Mouse (Mus musculus) c-Kit-positive CD71-positive TER-119-positive erythroid progenitor cells, embryonic 14.5 days (primary cell): Measurements from ENCODE around the gene Mark4.

Source experiments
- DNase-seq: peaks from one replicate; pipeline ENCODE4 v3.0.0-alpha.2; 2013; ENCODE audit warnings: low spot score

Mark4 gene

GRCm38 (mm10) chr7:19399496-19400280, 58.9 kb downstream of the Mark4 start:
- DNase-seq = no peak

- DNase-seq = no peak
Observed at GRCm38 (mm10) chr7:19394484-19394883, 64.1 kb downstream of the Mark4 start.

- no peak for DNase-seq
Observed at GRCm38 (mm10) chr7:19388699-19389413, 69.8 kb downstream of the Mark4 start.

GRCm38 (mm10) chr7:19383708-19384107, 74.9 kb downstream of the Mark4 start:
- no peak for DNase-seq

GRCm38 (mm10) chr7:19382166-19382541, 76.5 kb downstream of the Mark4 start:
- DNase-seq = no peak

GRCm38 (mm10) chr7:19381377-19382165, 77.0 kb downstream of the Mark4 start, which contains the start of gene Ercc2:
Ercc2 (plus strand) TSS chr7:19382010.
- peak; percentile 99 for DNase-seq

GRCm38 (mm10) chr7:19378049-19378448, 80.6 kb downstream of the Mark4 start:
- DNase-seq = no peak

GRCm38 (mm10) chr7:19376019-19376418, 82.6 kb downstream of the Mark4 start:
- DNase-seq = no peak

GRCm38 (mm10) chr7:19375368-19375767, 83.3 kb downstream of the Mark4 start:
- no peak for DNase-seq
